Mouse (Mus musculus) B cell, adult 2 months (primary cell): Measurements from ENCODE around the gene Slc22a16.
A peak's percentile ranks its signal among the peaks of the same experiment; 100 is the strongest.
"Not testable (repeated sequence)": the region's sequence is repeated elsewhere in the genome, so short reads cannot be mapped to it uniquely, and the experiment has no call there.

Source experiments
- DNase-seq, 2 experiments: peaks; one replicate each; pipeline ENCODE4 v3.0.0; 2022

The Slc22a16 gene

DNA sequence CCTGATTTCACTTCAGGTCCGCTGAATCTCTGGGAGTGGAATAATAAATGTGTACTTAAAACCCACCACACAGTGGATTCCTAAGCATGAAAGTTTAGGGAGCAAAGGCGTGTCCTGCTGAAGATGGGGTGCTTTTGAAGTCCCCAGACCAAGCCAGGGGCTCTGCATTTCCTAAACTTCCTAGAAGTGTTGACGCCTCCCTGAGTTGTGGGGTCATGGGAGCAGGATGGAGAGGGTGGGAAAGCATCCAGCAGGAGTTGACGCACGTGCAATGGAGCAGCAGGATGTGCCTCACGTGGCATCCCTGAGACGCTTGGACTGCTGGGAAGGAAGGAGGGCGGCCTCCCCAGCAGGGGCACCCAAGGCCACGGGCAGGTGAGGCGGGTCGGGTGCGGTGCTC lies at the start of gene Slc22a16:
Gene Slc22a16 (plus strand): TSS at position 301 of the 400 bp plus-strand sequence.
- no peak for DNase-seq

DNA sequence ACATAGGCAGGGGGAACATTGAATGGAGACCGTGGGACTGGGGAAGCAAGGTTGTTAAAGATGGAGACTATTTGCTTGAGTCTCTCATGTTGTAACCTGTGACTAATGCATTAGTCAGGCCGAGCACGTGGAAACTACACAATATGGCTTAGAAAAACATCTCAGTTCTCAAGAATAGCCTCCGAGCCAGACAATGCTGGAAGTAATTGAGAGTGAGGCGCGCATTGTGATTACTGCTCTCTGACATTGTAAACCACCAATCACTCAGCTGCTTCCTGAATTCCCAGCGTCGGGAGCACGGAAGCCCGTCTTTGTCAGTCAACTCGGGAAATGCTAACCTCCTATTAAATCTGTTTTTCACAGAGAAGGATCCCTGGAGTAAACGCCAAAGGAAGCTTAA lies 48.6 kb upstream of the Slc22a16 start:
- no peak for DNase-seq

DNA sequence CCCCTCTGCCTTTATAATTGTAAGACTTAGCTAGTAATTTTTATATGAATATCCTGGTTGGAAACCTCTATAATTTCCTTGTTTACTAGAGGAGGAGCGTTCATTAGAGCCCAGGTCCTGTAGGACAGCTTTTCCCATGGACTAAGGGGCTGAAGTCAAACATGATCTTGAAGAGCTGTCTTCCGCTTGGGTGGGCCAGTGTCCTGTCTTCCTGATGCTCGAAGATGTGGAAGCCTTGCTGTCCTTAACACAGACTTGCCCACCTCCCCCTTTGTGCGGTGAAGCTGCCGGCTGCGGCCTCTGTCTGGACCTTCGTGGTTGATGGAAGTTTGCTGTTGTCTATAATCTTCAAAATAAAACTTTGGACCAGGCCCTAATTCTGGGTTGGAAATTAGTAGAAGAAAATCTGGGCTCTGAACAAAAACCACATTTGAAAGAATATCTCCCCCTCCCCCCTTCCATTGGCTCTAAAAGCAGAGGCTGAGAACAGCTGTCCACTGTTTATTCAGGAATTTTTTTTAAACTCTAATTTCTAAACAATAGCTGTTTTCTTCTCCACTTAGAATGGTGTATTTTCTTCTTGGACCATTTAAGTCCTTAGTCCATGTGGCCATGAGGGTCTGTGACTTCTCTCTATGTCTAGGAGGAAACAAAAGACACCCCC lies 46.7 kb upstream of the Slc22a16 start:
- DNase-seq, result no peak

DNA sequence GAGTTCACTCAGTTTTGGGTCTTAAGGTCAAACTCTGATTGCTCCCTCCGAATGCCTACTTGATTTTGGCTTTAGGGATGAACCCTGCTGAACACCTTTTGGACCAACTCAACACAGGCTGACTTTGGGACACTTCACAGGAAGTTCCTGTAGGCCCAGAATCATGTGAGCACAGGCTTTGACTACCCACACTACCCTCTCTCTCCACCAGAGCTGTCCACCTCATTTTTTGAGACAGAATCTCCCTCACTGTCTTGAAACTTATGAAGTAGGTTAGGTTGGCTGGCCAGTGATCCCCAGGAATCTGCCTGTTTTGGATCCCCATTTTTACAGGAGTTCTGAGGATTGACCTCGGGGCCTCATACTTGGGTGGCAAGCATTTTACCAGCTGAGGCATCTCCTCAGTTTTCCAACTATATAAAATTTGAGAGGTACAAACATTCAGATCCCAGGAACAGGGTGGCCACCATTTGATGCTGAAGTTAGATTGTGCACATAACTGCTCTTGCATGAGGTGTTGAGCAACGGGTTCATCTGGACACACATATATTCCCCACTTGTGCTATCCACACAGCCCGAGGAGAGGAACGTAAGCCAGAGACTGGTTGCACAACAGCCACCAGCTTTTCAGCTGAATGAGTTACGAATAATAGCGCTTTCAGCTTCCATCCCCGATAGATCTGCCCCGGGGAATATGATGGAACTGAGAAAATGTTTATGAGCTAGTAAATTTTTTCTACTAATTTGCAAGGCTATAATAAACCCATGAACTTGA lies 45.9 kb upstream of the Slc22a16 start:
- peak in 1 of 2 experiments; percentile 21 for DNase-seq

DNA sequence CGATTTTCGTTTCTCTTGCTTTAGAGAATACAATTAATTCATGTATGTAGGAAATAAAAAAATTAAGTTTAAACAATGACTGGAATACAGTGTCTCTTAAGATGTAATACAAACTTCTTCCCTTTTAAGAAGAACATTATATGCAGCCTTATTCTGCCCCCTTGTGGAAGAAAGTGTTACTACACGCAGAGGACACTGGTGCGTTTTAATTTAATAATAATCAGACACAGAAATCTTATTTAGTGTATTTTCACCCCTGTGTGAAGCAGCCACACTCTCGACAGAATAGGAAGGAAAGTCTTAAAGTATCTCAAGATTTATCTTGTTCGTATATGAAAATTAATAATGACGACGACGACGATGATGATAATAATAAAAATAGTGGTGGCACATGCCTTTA lies 45.1 kb upstream of the Slc22a16 start:
- DNase-seq, result peak; percentile 76 to 82

DNA sequence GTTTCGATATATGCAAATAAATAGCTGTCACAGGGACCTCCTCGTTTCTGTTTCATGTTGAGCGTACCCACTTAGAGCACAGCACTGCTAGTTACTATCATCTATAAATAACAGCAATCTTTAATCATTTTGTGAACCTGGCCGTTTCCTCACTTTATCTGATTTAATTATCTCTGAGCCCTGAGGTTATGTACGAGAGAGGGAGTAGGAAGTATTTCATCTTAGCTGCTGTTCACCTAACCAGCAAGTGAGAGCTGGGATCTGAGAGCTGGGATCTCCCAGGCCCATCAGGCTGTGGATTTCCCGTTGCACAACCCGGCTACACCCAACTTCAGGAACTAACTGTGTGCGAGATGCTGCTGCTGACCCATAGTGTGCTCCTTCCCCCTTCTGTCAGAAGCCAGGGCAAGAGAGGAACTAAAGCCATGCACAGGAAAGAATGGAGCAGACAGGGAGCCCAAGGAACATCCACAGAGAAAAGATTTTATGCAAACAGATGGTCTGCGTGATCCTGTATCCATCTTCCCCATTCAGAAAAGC lies 44.5 kb upstream of the Slc22a16 start:
- DNase-seq, result no peak

DNA sequence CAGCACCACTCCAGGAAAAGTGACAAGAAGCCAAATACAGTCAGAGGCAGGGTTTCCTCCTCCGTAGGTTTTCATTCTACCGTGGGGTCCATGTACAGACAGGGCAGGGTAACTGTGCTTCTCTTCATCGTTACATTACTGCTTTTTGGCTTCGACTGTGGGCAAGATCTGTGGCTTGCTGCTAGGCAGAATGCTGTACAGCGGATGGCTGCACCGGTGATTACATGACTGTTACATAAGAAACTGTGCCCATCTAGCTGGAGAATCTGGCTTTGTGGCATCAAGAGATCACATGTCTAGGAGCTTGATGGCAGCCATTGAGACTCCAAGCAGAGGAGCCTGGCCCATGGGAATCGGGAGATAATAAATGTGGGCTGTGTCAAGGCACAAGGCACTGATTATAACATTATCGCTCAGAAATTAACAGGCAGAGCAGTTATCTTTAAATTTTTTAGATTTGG lies 43.8 kb upstream of the Slc22a16 start:
- no peak for DNase-seq

DNA sequence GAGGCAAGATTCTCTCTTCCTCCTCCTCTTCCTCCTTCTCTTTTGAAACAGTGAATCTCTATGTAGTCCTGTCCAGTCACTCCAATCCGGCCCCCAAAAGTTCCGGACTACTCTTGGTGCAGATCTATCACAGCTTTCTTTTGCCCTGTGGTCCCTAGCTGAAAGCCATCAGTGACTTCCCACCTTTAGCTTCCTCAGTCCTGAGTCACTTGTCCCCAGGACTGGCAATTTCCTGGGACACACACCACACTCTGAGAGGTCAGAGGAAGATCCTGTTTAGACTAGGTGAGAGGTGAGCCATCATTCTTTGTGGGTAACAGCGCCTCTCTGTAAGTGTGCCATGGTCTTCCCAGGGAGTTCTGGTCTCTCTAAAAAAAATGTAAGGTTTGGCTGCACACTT lies 43.1 kb upstream of the Slc22a16 start:
- DNase-seq, result no peak

DNA sequence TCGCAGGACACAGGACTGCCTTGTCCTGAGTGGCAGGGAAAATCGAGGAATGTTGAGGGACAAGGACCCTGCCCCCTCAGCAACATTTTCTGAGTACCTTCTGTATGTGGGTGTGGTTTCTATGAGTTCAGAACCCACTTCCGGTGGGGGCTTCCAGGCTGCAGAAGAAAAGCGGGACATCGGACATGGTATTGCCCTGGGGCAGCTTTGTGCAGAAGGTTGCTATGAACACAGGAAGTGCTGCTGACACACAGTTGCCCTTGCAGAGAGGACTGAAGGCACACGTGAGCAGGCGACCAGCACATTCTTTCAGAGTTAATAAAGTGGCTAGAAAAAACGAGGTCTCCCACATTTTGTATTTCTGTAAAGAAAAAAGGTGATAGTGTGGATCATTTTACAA lies 42.6 kb upstream of the Slc22a16 start:
- DNase-seq, result peak; percentile 59 to 62

DNA sequence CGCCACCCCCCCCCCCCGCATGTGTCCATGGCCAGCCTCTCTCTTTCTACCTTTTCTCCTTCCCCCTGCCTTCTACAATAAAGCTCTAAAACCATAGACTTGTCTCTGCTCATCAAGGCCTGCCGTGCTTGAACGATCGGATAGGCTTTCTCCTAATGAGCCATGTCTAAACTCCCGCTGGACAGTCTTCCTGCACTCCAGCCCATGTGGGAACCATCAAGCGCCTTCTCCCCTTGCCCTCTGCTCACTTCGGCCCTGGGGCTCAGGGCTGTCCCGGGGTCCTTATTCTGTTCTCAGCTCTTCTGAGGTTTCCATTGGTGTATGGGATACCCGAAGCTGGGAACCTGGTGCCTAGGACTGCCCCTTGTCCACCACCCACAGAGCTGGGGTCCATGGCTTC lies 41.5 kb upstream of the Slc22a16 start:
- DNase-seq, result no peak

DNA sequence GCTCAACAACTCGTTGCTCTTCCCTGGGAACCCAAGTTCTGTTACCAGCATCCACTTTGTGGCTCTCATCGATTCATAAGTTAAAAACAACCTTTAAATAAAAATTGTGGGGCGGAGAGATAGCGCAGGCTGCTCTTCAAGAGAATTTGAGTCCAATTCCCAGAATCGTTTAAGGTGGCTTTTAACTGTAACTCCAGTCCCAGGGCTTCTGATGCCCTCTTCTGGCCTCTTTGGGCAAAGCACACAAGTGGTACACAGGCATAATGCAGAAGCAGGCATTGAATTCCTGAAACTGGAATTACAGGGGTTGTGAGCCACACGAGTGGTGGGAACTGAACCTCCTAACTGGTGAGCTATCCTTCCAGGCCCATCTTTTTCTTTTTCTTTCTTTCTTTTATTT lies 40.5 kb upstream of the Slc22a16 start:
- DNase-seq, result peak; percentile 78 to 81

DNA sequence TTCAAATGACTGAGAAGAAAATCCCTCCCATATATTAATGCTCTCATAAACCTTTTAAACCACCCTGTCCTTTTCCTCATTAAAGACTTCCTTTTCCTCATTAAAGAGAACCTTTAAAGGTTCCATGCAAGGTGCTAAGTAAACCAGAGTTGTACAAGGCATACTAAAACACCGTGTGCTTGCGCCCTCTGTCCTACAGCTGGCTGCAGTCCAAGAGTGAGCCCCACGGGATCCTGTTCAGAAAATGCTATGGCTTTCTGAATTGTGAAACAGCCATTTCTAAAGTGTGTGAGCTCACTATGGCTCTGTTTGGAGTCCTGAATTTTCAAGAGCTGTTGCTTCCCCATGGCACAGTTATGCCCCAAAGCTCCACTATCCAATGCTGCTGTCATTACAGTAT lies 39.5 kb upstream of the Slc22a16 start:
- no peak for DNase-seq

DNA sequence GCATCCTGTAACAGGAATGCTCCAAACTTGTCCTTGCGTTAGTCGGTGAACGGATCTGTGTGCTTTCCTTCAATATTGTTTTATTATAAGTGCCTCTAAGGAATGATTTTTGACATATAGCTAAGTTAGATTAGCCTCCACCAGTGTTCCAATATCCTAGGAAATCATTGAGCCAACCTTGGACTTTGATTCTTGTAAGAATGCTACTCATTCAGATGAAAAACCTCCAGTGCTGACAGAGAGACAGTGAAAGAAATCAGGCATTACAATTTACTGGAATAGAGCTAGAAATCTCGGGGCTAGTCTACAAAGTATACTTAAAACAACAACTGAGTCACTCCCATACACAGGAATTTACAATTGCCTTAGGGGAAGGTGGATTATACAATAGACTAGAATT lies 37.5 kb upstream of the Slc22a16 start:
- DNase-seq, result not testable (repeated sequence)

DNA sequence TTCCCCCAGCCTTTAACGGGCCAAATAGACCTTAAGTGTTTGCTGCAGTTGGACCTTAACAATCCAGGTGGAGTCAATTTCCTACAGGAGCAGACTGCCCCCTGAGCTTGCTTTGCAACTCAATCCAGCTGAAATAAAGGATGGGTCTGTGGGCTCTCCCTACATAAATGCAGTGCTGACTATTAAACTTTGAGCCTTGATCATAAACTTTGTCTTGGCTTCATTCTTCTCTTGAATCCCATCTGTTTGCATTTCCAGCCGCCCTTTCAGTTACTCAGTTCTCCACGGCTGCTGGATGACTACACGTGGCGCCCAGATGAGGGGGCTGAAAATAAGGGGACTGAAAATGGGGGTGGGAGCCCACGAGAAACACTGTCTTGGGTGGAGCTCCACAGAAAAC lies 28.8 kb upstream of the Slc22a16 start:
- DNase-seq, result no peak

DNA sequence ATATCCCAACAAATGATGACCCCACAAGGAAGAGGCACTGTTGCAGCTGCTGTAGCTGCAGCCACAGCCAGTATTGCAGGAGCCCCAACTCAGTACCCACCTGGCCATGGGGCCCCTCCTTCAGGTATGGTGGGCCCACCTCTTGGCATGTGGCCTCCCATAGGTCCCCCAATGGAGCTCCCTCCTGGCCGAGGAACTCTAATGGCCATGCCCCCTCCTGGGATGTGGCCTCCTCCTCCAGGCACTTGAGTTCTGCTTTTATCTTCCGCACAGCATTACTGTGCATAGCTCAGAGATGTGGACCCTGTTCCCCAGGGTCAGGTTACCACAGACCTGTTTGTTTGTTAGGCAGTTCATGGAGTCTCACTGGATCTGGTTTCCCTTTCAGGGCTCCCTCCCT lies 20.8 kb upstream of the Slc22a16 start:
- DNase-seq, result no peak

DNA sequence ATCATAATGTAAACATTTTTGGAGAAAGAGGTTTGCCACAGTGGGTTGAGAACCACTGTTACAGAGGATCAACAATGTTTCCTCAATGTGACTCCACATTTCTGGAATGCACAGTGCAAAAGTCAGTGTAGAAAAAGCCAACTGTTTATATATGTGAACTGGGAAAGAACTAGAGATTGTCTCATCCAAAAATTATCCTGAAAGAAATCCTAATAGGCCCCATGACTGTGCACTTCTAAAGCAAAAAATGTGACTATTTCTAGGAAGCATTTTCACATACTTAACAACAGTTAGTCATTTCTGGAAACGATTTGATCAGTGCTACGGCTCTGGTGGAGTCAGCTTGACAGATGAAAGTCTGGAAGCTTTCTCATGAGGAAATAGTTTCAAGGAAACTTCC lies 18.3 kb upstream of the Slc22a16 start:
- no peak for DNase-seq

DNA sequence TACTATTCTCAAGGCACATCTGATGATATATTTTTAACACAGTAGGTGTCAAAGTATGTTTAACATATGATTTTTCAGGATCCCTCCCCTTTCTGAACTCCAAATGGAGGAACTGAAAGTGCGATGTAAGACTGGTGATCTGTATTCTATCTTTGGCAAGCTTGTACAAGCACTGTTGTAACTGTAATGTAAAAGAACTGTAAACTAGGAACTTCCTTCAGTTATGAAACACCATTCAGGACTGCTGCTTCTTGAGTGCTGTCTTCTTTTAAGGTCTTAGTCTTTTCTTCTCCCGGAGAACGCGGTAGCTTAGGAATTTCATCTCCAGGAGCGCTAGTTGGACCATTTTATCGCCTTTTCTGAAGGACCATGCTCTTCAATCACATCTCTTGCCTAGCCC lies 4.4 kb upstream of the Slc22a16 start:
- DNase-seq, result not testable (repeated sequence)

DNA sequence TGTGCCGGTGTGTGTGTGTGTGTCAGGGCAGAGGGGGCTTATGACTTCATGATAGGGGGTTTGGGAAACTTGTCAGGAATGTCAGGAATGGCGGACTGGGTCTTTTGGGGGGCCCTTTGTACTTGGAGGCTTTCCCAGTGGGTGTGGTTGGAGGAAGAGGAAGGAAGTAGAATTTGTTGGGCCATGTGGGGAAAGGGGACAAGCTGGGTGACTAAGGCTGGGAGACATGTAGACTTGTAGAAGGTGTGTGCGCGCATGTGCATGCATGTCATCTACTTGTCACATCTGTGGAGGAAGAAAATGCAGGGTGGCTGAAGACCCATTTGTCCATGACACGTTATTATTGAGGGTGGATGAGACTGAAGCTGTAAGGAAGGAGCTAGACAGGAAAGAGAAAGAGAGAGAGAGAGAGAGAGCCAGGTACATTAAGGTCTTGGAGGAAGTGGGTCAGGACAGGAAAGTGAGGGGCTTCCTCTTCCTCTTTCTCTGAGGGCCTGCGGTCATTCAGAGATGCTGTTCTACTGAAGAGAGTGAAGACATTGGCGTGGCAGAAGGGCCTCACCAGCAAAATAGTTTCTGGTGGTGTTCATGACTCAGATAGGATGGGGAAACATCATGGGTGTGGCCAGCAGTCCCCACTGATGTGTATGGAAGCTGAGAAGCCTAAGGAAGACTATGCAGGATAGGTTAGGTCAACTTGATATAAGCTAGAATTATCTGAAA lies 5.9 kb downstream of the Slc22a16 start:
- DNase-seq, result no peak

DNA sequence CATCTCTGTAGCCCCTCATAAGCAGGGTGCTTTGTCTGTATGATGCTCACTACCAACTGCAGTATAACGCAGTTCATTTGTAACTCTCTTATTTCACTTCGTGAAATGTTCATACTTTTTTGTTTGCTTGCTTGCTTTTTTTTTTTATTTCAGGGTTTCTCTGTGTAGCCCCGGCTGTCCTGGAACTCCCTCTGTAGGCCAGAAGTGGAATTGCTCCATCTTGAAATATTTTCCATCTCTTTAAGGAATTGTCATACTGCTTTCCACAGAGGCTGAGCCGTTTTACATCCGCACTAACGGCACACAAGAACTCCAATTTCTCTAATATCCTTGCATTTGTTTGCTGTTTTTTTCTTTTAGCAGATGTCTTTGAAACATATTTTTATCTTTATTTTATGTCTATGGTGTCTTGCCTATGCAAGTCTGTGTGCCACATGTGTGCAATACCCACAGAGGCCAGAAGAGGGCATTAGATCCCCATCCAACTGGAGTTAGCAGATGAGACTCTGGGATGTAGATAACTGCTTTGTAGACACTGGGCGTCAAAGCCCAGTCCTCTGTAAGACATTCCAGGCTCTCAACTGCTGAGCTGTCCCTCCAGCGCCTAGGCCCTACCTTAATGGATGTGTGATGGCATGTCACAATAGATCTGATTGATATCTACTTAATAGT lies 13.6 kb downstream of the Slc22a16 start:
- DNase-seq, result peak; percentile 32 to 41

DNA sequence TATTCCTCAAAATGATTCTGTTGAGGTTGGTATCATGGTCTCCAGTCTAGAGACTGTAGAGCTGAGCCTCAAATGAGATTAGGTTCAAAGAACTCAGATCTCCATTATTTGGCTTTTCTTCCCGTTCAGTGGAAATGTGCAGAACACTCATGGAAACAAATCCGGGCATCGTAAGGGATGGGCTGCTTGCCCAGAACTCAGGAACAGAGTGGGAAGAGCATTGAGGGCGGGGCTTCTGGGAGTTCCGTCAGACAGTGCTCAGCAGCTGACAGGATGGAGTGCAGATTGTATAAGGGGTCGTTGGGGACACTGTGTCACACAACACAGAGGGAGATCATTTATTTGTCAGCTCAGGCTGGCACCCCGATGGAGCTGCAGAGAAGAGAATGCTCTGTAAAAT lies 22.1 kb downstream of the Slc22a16 start:
- DNase-seq, result no peak

DNA sequence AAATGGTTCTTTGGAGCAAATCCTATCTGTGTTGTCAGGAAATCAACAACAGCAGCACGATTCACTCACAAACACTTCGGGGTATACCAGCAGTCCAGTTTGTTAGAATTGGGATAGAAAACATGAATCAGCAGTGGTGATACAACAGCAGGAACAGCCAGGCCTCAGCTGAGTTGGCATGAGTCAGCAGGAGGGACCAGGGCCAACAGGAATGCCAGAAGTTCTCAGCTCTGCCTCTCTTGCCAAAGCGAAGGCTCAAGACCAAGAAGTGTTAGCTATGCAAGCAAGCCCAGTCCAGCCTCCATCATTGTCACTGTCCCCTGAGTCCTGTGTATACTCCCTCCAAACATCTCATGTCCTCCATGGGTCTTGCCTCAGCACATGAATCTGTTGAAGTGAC lies 27.0 kb downstream of the Slc22a16 start:
- DNase-seq, result no peak

DNA sequence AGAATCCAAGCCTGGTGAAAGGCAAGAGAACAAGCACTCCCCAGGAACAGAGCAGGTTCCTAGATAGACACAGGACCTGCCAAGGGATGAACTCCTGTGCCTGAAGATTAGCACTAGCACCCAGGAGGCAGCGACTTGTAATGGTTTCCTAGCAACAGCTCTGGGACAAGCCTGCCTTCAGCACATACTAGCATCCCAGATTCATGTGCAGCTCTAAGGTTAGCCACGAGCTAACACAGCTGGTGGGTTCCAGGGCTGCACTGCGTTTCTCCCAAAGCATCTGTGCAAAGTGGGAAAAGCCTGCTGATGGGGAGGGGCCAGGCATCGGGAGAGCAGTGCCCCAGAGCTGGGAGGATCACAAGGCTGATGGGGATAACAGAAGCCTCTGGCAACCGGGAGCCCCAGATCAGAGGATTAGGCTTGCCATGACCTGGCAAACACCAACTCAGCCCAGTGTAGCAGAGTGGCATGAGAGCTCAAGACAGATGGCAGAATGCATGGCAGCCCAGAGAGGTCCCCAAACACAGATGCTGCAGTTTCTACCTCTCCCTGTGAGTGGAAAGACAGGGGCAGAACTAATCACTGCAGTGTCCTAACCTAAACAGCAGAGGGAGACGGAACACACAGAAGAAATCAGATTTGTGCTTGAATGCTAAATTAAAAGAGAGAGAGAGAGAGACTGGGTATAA lies 34.7 kb downstream of the Slc22a16 start:
- DNase-seq, result no peak
